Mouse (Mus musculus) cerebellum, adult 2 months (tissue): ENCODE data around the gene Tle6. TPM values are rescaled to one million over a fixed set of nuclear protein-coding genes. Genes with fewer than 3 reads are reported as not detected.

ENCODE experiments used
- DNase-seq, 2 experiments: peaks; one replicate each; pipeline ENCODE4 v3.0.0; 2021
- H3K27ac ChIP-seq: fragments of 200-500 bp; 2 replicates; pipeline ENCODE4 v1.5.1; 2012; ENCODE audit warnings: low read length, control low read depth, inconsistent platforms; ENCODE audit not compliant: insufficient read depth
- H3K27me3 ChIP-seq: fragments of 200-500 bp; 2 replicates; pipeline ENCODE4 v1.6.1; 2012; ENCODE audit warnings: inconsistent platforms, mild to moderate bottlenecking, low read length, moderate library complexity; ENCODE audit not compliant: control insufficient read depth, insufficient read depth
- H3K4me1 ChIP-seq: fragments of 200-500 bp; 2 replicates; pipeline ENCODE4 v1.6.1; 2011; ENCODE audit warnings: low read length; ENCODE audit not compliant: control insufficient read depth, insufficient read depth
- H3K4me3 ChIP-seq: fragments of 200-500 bp; replicated peaks from 2 replicates; pipeline ENCODE3; 2011; ENCODE audit warnings: mild to moderate bottlenecking, low read depth, low read length, control low read depth; ENCODE audit not compliant: insufficient read depth
- CTCF ChIP-seq: fragments of 200-500 bp; IDR thresholded peaks from 2 replicates; pipeline ENCODE4 v1.5.1; 2011; ENCODE audit warnings: low read depth, mild to moderate bottlenecking, control low read depth, low read length, moderate library complexity, borderline replicate concordance; ENCODE audit not compliant: insufficient read depth
- POLR2A ChIP-seq: fragments of 200-500 bp; IDR thresholded peaks from 2 replicates; pipeline ENCODE4 v1.6.1; 2011; ENCODE audit warnings: low read length, control low read depth, borderline replicate concordance; ENCODE audit not compliant: insufficient read depth
- WGBS: fragments of 180-500 bp; shearing (Covaris S2); methylation state at CpG from one replicate; pipeline ENCODE4 v1.1.7; 2018; 5-methylcytosine and 5-hydroxymethylcytosine counted together
- polyA plus RNA-seq: library from polyadenylated mRNA; depleted of rRNA; stranded (reverse); fragments of >200 nt; gene quantifications from 2 replicates; pipeline ENCODE4 v1.2.3, GENCODE M21; 2012

Tle6 gene
- polyA plus RNA-seq, 1 experiment, result 9.6 TPM

GRCm38 (mm10) chr10:81628390-81628789 lies 27.5 kb upstream of the Tle6 start, which contains the start of gene Ankrd24:
Gene Ankrd24, plus strand, starts transcription at chr10:81628540.
- no peak for DNase-seq
- TF ChIP-seq CTCF (no peak), POLR2A (no peak)
- Histone ChIP-seq H3K27me3 (no peaks in the 10 kb centered on the region), H3K4me3 (peak within 1 kb of the TSS; percentile 73), H3K27ac (peak within 1 kb of the TSS; percentile 67), H3K4me1 (peaks cover 8% of the 10 kb centered on the region)
- WGBS, result 82% methylated on average over 16 of the region's 16 CpGs

- WGBS, result 46% methylated on average over 7 of the region's 7 CpGs
- peak overlapping the region; percentile 73 for H3K4me3 ChIP-seq
- H3K27ac ChIP-seq, result peak overlapping the region; percentile 67
- DNase-seq, result peak; percentile 51 to 61
- no peaks in the 10 kb centered on the region for H3K27me3 ChIP-seq
- peaks cover 8% of the 10 kb centered on the region for H3K4me1 ChIP-seq
- TF ChIP-seq POLR2A (no peak), CTCF (no peak)
These were observed 27.0 kb upstream of the Tle6 start for GRCm38 (mm10) chr10:81627836-81628220.

GRCm38 (mm10) chr10:81626994-81627835 lies 26.3 kb upstream of the Tle6 start, which contains the start of gene Sirt6:
Gene Sirt6, minus strand, starts transcription at chr10:81627797.
- peak within 1 kb of the TSS; percentile 67 for H3K27ac ChIP-seq
- 3% methylated on average over 40 of the region's 40 CpGs for WGBS
- peak; percentile 94 to 97 for DNase-seq
- H3K27me3 ChIP-seq, result no peaks in the 10 kb centered on the region
- H3K4me1 ChIP-seq, result peaks cover 8% of the 10 kb centered on the region
- TF ChIP-seq CTCF (no peak), POLR2A (peak; percentile 90; the same call in 1 of the 2 replicates)
- peak within 1 kb of the TSS; percentile 73 for H3K4me3 ChIP-seq

GRCm38 (mm10) chr10:81626101-81626993 lies 25.5 kb upstream of the Tle6 start:
- no peaks in the 10 kb centered on the region for H3K27me3 ChIP-seq
- no peak overlapping the region for H3K27ac ChIP-seq
- H3K4me1 ChIP-seq, result peaks cover 8% of the 10 kb centered on the region
- TF ChIP-seq POLR2A (no peak), CTCF (no peak)
- peak in 1 of 2 experiments; percentile 37 for DNase-seq
- 85% methylated on average over 22 of the region's 22 CpGs for WGBS
- H3K4me3 ChIP-seq, result peak overlapping the region; percentile 73

- H3K4me3 ChIP-seq, result no peak overlapping the region
- no peak for DNase-seq
- H3K27me3 ChIP-seq, result no peaks in the 10 kb centered on the region
- H3K27ac ChIP-seq, result no peak overlapping the region
- TF ChIP-seq CTCF (no peak), POLR2A (no peak)
- H3K4me1 ChIP-seq, result peaks cover 8% of the 10 kb centered on the region
- 77% methylated on average over 8 of the region's 8 CpGs for WGBS
These were observed 22.6 kb upstream of the Tle6 start for GRCm38 (mm10) chr10:81623441-81623840.

GRCm38 (mm10) chr10:81620786-81621185 lies 19.9 kb upstream of the Tle6 start:
- H3K4me1 ChIP-seq, result no peaks in the 10 kb centered on the region
- WGBS, result 66% methylated on average over 9 of the region's 9 CpGs
- no peaks in the 10 kb centered on the region for H3K27me3 ChIP-seq
- H3K4me3 ChIP-seq, result no peak overlapping the region
- TF ChIP-seq CTCF, result no peak
- no peak for TF ChIP-seq POLR2A
- no peak for DNase-seq
- no peak overlapping the region for H3K27ac ChIP-seq

GRCm38 (mm10) chr10:81619976-81620375 lies 19.1 kb upstream of the Tle6 start:
- 86% methylated on average over 5 of the region's 5 CpGs for whole genome bisulfite sequencing
- H3K27me3 ChIP-seq, result no peaks in the 10 kb centered on the region
- H3K4me1 ChIP-seq, result no peaks in the 10 kb centered on the region
- H3K4me3 ChIP-seq, result no peak overlapping the region
- TF ChIP-seq CTCF, result no peak
- TF ChIP-seq POLR2A, result no peak
- no peak overlapping the region for H3K27ac ChIP-seq
- DNase-seq, result no peak
